Mouse (Mus musculus): ENCODE data around the gene Phldb1. TPM values are rescaled to one million over a fixed set of nuclear protein-coding genes. Genes with fewer than 3 reads are reported as not detected.

The Phldb1 gene
- polyA plus RNA-seq, 1 experiment from 2014 or later: 26.4 TPM

DNA sequence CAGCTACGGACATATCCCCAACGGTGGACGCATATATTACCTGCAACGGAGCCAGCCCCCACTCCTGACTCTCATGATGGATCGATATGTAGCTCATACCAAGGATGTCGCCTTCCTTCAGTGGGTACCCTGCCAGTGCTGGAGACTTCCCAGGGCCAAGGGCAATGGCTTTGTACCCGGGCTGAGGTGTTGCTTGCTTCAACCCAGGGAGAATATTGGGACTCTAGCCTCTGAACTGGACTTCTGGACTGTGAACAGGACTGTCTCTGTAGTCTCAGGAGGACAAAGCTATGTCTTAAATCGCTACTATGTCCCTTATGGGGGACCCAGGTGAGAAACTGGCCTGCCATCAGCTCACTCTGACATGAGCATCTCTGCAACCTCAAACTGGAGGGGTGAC is 52.0 kb downstream of the Phldb1 start:
- 83% methylated on average over 8 of the region's 8 CpGs for WGBS
- Histone ChIP-seq H3K27me3 (ENCODE audit: control insufficient read depth, insufficient read depth, low read depth, low read length) (no peaks in the 10 kb centered on the region), H3K9me3 (ENCODE audit: control insufficient read depth, low read length) (no peaks in the 10 kb centered on the region), H3K9ac (ENCODE audit: low read length) (no peak overlapping the region), H3K4me2 (ENCODE audit: low read depth, low read length) (no peak overlapping the region), H3K27ac (ENCODE audit: low read length) (no peak overlapping the region), H3K36me3 (ENCODE audit: control insufficient read depth, insufficient read depth, low read length) (0 out of 2 replicates have a peak, but pooled peaks cover 3% of the 10 kb centered on the region), H3K4me3 (ENCODE audit: low read length) (no peak overlapping the region), H3K4me1 (replicated peaks; ENCODE audit: control insufficient read depth, insufficient read depth, low read length) (peaks cover 5% of the 10 kb centered on the region; the same call in 1 of the 2 replicates)
- no peak for ATAC-seq (ENCODE audit: low read depth)

- WGBS: 72% methylated on average over 5 of the region's 5 CpGs
- Histone ChIP-seq H3K4me1 (replicated peaks; ENCODE audit: control insufficient read depth, insufficient read depth, low read length) (no peaks in the 10 kb centered on the region), H3K27me3 (ENCODE audit: control insufficient read depth, insufficient read depth, low read depth, low read length) (no peaks in the 10 kb centered on the region), H3K27ac (ENCODE audit: low read length) (no peak overlapping the region), H3K9ac (ENCODE audit: low read length) (no peak overlapping the region), H3K4me2 (ENCODE audit: low read depth, low read length) (no peak overlapping the region), H3K9me3 (ENCODE audit: control insufficient read depth, low read length) (no peaks in the 10 kb centered on the region), H3K4me3 (ENCODE audit: low read length) (no peak overlapping the region), H3K36me3 (ENCODE audit: control insufficient read depth, insufficient read depth, low read length) (no peaks in the 10 kb centered on the region)
- ATAC-seq (ENCODE audit: low read depth): no peak
These were observed 55.4 kb downstream of the Phldb1 start for GRCm38 (mm10) chr9:44679565-44679964.

- Histone ChIP-seq H3K9ac (ENCODE audit: low read length) (no peak overlapping the region), H3K4me1 (replicated peaks; ENCODE audit: control insufficient read depth, insufficient read depth, low read length) (no peaks in the 10 kb centered on the region), H3K4me3 (ENCODE audit: low read length) (no peak overlapping the region), H3K27ac (ENCODE audit: low read length) (no peak overlapping the region), H3K9me3 (ENCODE audit: control insufficient read depth, low read length) (no peaks in the 10 kb centered on the region), H3K36me3 (ENCODE audit: control insufficient read depth, insufficient read depth, low read length) (no peaks in the 10 kb centered on the region), H3K27me3 (ENCODE audit: control insufficient read depth, insufficient read depth, low read depth, low read length) (no peaks in the 10 kb centered on the region), H3K4me2 (ENCODE audit: low read depth, low read length) (no peak overlapping the region)
- ATAC-seq (ENCODE audit: low read depth): no peak
- WGBS: 91% methylated on average over 2 of the region's 2 CpGs
These were observed 56.6 kb downstream of the Phldb1 start for GRCm38 (mm10) chr9:44678288-44678871.

- no peak for ATAC-seq (ENCODE audit: low read depth)
- H3K27me3 ChIP-seq (ENCODE audit: control insufficient read depth, insufficient read depth, low read depth, low read length): no peaks in the 10 kb centered on the region
- 79% methylated on average over 3 of the region's 3 CpGs for WGBS
These were observed 62.0 kb downstream of the Phldb1 start, which contains the start of gene Treh for GRCm38 (mm10) chr9:44673005-44673404. Gene Treh (plus strand): TSS chr9:44673233.

DNA sequence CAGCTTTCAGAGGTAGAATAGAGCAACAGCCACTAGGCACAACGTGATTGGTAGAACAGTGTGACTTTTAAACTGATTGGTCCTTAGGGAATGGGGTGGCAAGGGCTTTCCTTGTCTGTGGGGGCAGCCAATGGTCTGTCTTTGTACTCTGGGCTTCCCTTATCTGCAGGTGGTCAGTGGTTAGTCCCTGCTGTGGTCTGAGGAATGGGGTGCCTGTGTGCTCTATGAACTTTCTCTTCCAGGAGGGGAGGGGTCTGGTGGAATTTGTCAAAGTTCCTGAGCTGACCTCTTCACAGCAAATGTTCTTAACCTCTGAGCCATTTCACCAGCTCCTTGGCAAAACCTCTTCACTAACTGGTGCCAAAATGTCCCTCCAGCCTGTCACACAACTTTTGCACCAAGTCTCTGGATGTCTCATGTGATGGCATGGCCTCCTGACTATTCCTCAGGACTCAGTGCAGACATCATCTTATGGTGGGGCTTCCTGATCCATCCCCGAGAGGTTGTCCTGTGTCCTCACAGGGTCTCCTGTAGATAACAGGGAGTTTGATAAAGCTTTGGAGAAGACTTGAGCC is 62.6 kb downstream of the Phldb1 start:
- WGBS: 60% methylated on average over 2 of the region's 2 CpGs
- 0 out of 2 replicates have a peak, but pooled peaks cover 2% of the 10 kb centered on the region for H3K9me3 ChIP-seq (ENCODE audit: control insufficient read depth, low read length)
- no peaks in the 10 kb centered on the region for H3K4me1 ChIP-seq (replicated peaks; ENCODE audit: control insufficient read depth, insufficient read depth, low read length)
- H3K36me3 ChIP-seq (ENCODE audit: control insufficient read depth, insufficient read depth, low read length): no peaks in the 10 kb centered on the region
- H3K27me3 ChIP-seq (ENCODE audit: control insufficient read depth, insufficient read depth, low read depth, low read length): no peaks in the 10 kb centered on the region
- no peak overlapping the region for H3K27ac ChIP-seq (ENCODE audit: low read length)
- no peak for ATAC-seq (ENCODE audit: low read depth)
- H3K4me3 ChIP-seq (ENCODE audit: low read length): no peak overlapping the region
- H3K4me2 ChIP-seq (ENCODE audit: low read depth, low read length): no peak overlapping the region
- no peak overlapping the region for H3K9ac ChIP-seq (ENCODE audit: low read length)

More at GRCm38 (mm10) chr9:44673005-44673404, 62.0 kb downstream of the Phldb1 start, which contains the start of gene Treh:
- Histone ChIP-seq H3K4me2 (ENCODE audit: low read depth, low read length) (no peak within 1 kb of the TSS), H3K4me3 (ENCODE audit: low read length) (no peak within 1 kb of the TSS), H3K9me3 (ENCODE audit: control insufficient read depth, low read length) (0 out of 2 replicates have a peak, but pooled peaks cover 2% of the 10 kb centered on the region), H3K36me3 (ENCODE audit: control insufficient read depth, insufficient read depth, low read length) (no peaks in the 10 kb centered on the region), H3K9ac (ENCODE audit: low read length) (no peak within 1 kb of the TSS), H3K4me1 (replicated peaks; ENCODE audit: control insufficient read depth, insufficient read depth, low read length) (no peaks in the 10 kb centered on the region), H3K27ac (ENCODE audit: low read length) (no peak within 1 kb of the TSS)

GRCm38 (mm10) chr9:44671416-44671815 is 63.6 kb downstream of the Phldb1 start:
- no peak for ATAC-seq (ENCODE audit: low read depth)

DNA sequence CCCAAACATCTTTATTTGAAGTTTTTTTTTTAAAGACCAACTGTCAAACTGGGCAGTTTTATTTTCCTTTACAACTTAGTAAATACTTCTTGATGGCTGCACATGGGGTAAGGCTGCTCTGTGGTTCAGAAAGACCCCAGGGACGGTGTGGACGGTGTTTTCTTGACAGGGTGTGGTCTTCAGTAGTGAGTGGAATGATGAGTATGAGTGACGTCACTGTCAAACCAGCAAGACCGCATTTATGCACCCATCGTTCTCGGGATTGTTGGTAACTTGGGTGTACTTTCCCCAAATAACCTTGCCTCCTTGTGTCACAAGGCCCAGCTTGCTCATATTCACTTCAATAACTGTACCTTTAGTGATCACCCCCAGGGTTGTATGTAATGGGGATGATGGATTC is 71.3 kb downstream of the Phldb1 start:
- Histone ChIP-seq H3K27me3 (ENCODE audit: control insufficient read depth, insufficient read depth, low read depth, low read length) (no peaks in the 10 kb centered on the region), H3K4me2 (ENCODE audit: low read depth, low read length) (no peak overlapping the region), H3K9me3 (ENCODE audit: control insufficient read depth, low read length) (no peaks in the 10 kb centered on the region), H3K4me3 (ENCODE audit: low read length) (no peak overlapping the region), H3K36me3 (ENCODE audit: control insufficient read depth, insufficient read depth, low read length) (no peaks in the 10 kb centered on the region), H3K4me1 (replicated peaks; ENCODE audit: control insufficient read depth, insufficient read depth, low read length) (no peaks in the 10 kb centered on the region), H3K9ac (ENCODE audit: low read length) (no peak overlapping the region), H3K27ac (ENCODE audit: low read length) (no peak overlapping the region)
- WGBS: 76% methylated on average over 6 of the region's 6 CpGs
- ATAC-seq (ENCODE audit: low read depth): no peak

More at GRCm38 (mm10) chr9:44671416-44671815, 63.6 kb downstream of the Phldb1 start:
- Histone ChIP-seq H3K4me2 (ENCODE audit: low read depth, low read length) (no peak overlapping the region), H3K4me1 (replicated peaks; ENCODE audit: control insufficient read depth, insufficient read depth, low read length) (no peaks in the 10 kb centered on the region), H3K36me3 (ENCODE audit: control insufficient read depth, insufficient read depth, low read length) (no peaks in the 10 kb centered on the region), H3K4me3 (ENCODE audit: low read length) (no peak overlapping the region), H3K9ac (ENCODE audit: low read length) (no peak overlapping the region), H3K27ac (ENCODE audit: low read length) (no peak overlapping the region), H3K9me3 (ENCODE audit: control insufficient read depth, low read length) (0 out of 2 replicates have a peak, but pooled peaks cover 2% of the 10 kb centered on the region), H3K27me3 (ENCODE audit: control insufficient read depth, insufficient read depth, low read depth, low read length) (no peaks in the 10 kb centered on the region)
- 85% methylated on average over 5 of the region's 5 CpGs for WGBS

- no peaks in the 10 kb centered on the region for H3K9me3 ChIP-seq (ENCODE audit: control insufficient read depth, low read length)
- no peaks in the 10 kb centered on the region for H3K27me3 ChIP-seq (ENCODE audit: control insufficient read depth, insufficient read depth, low read depth, low read length)
- WGBS: 17% methylated on average over 26 of the region's 26 CpGs
- H3K36me3 ChIP-seq (ENCODE audit: control insufficient read depth, insufficient read depth, low read length): no peaks in the 10 kb centered on the region
- peak overlapping the region; percentile 64 for H3K4me2 ChIP-seq (ENCODE audit: low read depth, low read length)
- H3K27ac ChIP-seq (ENCODE audit: low read length): 0 out of 2 replicates have a peak overlapping the region, but pooled peaks have one; percentile 36
- peak overlapping the region; percentile 61 for H3K9ac ChIP-seq (ENCODE audit: low read length)
- ATAC-seq (ENCODE audit: low read depth): peak; percentile 76
- peak overlapping the region; percentile 38 for H3K4me3 ChIP-seq (ENCODE audit: low read length)
- H3K4me1 ChIP-seq (replicated peaks; ENCODE audit: control insufficient read depth, insufficient read depth, low read length): peaks cover 5% of the 10 kb centered on the region
These were observed 79.6 kb downstream of the Phldb1 start for GRCm38 (mm10) chr9:44655098-44656066.

DNA sequence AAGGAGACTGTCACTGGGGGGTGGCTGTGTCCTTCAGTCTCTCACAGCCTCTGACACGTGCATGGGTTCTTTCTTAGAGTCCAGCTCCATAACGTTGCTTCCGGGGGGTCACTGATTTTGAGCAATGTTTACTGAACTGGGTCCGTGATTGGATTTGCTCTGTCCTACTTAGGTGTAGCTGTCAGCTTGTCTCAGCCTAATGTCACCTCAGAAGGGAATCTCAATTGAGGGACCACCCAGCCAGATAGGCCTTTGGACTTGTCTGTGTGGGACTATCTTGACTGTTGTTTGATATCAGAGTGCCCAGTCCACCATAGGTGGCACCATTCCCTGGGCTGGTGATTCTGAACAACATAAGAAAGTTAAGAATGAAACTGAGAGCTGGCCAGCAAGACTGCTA is 81.1 kb downstream of the Phldb1 start:
- Histone ChIP-seq H3K27ac (ENCODE audit: low read length) (no peak overlapping the region), H3K36me3 (ENCODE audit: control insufficient read depth, insufficient read depth, low read length) (no peaks in the 10 kb centered on the region), H3K9ac (ENCODE audit: low read length) (no peak overlapping the region), H3K4me2 (ENCODE audit: low read depth, low read length) (no peak overlapping the region), H3K4me1 (replicated peaks; ENCODE audit: control insufficient read depth, insufficient read depth, low read length) (peaks cover 5% of the 10 kb centered on the region), H3K27me3 (ENCODE audit: control insufficient read depth, insufficient read depth, low read depth, low read length) (no peaks in the 10 kb centered on the region), H3K4me3 (ENCODE audit: low read length) (no peak overlapping the region), H3K9me3 (ENCODE audit: control insufficient read depth, low read length) (no peaks in the 10 kb centered on the region)
- ATAC-seq (ENCODE audit: low read depth): no peak
- 58% methylated on average over 4 of the region's 4 CpGs for WGBS

Measured in lung, embryonic 16.5 days (tissue).